Mouse (Mus musculus) megakaryocyte, adult 5-6 weeks (primary cell): ENCODE measurements around the gene Krt27. TPM values are rescaled to one million over a fixed set of nuclear protein-coding genes. Genes with fewer than 3 reads are reported as not detected.

Source experiments
- ATAC-seq: 2 replicates; pipeline ENCODE4 v1.8.0; 2016; ENCODE audit warnings: mild to moderate bottlenecking, inconsistent platforms; ENCODE audit not compliant: poor library complexity, severe bottlenecking
- total RNA-seq, 2 experiments: library from RNA; stranded (forward) in 1 of 2; stranded (reverse) in 1 of 2; fragments of 153-499, 151-499 nt in 1 of 2; fragments of 221-1000, 200-1000 nt in 1 of 2; gene quantifications; 2 replicates each; pipeline versions ENCODE4 v1.2.3 to v1.2.4; 2015 to 2017

Krt27 gene
- not detected in 2 replicates for total RNA-seq (2015)
- total RNA-seq (2017): not detected in 2 replicates

DNA sequence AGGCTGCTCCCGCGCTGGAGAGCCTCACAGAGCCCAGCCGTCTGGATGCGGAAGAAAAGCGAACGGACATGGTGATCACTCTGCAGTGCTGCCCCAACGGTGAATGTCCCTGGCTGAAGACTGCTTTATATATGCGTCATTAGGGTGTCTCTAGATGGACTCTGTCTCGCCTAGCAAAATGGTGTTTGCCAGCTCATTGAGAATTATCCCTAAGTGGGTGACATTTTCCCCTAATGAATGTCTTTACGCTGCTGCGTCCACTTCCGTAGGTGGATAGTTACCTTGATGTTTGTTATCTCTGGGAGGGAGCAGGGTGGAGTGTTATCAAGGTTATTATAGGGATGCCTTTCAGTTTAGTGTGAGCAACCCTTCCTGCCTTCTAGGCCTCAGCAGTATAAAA, at the start of gene Krt27:
Gene Krt27, minus strand, starts transcription at position 101 of the 400 bp plus-strand sequence.
- ATAC-seq: no peak

- no peak for ATAC-seq
Measured at GRCm38 (mm10) chr11:99399956-99400549, 49.1 kb upstream of the Krt27 start.

DNA sequence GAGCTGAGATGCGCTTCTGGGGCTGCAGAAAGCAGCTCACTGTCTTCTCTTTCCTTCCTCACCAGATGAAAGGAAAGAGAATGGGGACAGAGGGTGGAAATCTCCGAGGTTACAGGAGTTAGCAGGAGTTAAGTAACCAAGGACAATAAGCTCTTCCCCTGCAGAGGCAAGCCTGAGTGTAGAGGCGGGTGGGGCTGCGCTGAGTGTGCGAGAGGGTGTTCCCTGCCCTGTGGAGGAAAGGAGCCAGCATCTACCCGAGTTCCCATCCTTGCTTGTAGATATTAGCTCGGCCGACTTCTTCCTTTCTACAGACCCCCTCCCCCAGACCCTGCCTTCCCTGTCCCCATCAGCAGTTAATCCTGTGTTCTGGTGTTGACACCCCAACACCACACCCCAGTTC, 47.9 kb upstream of the Krt27 start:
- no peak for ATAC-seq

DNA sequence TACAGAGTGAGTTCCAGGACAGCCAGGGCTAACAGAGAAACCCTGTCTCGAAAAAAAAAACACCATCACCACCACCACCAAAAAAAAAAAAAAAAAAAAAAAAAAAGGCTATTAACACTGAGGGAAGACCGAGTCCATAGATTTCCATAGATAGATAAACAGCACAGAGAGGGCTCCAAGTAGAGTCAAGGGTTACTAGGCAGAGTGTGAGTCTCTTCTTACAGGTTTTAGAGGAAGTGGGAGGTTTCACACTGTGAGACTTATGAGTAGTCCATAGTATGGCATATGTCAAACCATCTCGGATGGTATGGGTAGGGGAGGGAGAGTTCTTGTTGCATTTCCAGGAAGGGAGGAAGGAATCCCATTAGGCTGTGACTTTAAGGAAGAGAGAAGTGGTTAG, 47.2 kb upstream of the Krt27 start:
- ATAC-seq: no peak

- no peak for ATAC-seq
Measured at GRCm38 (mm10) chr11:99396661-99397060, 45.8 kb upstream of the Krt27 start.

GRCm38 (mm10) chr11:99396034-99396433, 45.1 kb upstream of the Krt27 start:
- no peak for ATAC-seq

DNA sequence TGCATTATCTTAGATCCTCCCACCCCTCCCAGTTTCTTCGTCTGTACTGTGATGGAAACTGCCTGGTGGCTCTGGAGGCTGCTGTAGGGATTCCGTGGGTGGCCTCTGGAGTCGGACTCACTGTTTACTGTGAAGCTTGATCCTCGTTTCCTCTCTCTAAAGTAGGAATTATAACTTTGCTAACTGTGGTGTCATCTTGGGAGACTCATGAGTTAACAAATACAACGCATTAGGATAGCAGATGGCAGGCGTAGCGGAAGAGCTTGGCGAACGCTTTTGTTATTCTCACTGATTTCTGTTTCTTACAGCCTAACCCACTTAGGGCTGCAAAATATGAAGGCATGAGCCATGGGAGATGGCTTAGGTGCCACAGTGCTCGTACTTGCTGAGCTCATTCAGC, 41.6 kb upstream of the Krt27 start:
- no peak for ATAC-seq

GRCm38 (mm10) chr11:99391375-99391774, 40.5 kb upstream of the Krt27 start:
- no peak for ATAC-seq

DNA sequence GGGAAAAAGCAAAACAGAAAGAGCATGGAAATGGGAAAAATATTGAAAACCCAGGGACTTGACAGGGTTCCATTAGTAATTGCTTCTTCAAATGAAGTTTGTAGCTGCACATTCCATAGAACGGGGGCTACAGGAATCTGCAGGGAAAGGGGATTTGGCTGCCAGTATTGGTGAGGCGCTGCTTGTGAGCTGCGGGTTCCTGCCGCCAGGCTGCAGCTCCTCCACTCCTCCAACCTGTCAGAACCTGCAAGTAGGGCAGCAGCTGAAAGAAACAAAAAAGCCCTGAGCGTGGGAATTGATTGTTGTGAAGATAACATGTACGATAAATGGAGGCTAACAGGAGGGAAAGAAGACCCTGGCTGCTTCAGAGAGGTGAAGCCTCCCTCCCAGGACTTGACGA, 40.0 kb upstream of the Krt27 start:
- no peak for ATAC-seq

GRCm38 (mm10) chr11:99389264-99389663, 38.4 kb upstream of the Krt27 start, which contains the start of gene Krt10:
Krt10 (minus strand) TSS chr11:99389364.
- no peak for ATAC-seq

DNA sequence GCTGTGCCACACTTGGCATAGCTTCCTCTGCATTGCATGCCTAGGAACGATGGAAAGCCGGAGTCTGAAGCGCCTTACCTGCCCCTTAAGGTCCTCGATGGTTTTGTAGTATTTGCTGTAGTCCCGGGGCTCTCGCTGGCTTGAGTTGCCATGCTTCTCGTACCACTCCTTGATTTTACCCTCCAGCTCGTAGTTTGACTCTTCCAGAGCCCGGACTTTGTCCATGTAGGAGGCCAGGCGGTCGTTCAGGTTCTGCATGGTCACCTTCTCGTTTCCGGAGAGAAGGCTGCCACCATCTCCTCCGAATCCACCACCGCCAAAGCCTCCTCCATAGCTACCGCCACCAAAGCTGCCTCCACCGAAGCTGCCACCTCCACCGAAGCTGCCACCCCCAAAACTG, 37.8 kb upstream of the Krt27 start:
- ATAC-seq: no peak

DNA sequence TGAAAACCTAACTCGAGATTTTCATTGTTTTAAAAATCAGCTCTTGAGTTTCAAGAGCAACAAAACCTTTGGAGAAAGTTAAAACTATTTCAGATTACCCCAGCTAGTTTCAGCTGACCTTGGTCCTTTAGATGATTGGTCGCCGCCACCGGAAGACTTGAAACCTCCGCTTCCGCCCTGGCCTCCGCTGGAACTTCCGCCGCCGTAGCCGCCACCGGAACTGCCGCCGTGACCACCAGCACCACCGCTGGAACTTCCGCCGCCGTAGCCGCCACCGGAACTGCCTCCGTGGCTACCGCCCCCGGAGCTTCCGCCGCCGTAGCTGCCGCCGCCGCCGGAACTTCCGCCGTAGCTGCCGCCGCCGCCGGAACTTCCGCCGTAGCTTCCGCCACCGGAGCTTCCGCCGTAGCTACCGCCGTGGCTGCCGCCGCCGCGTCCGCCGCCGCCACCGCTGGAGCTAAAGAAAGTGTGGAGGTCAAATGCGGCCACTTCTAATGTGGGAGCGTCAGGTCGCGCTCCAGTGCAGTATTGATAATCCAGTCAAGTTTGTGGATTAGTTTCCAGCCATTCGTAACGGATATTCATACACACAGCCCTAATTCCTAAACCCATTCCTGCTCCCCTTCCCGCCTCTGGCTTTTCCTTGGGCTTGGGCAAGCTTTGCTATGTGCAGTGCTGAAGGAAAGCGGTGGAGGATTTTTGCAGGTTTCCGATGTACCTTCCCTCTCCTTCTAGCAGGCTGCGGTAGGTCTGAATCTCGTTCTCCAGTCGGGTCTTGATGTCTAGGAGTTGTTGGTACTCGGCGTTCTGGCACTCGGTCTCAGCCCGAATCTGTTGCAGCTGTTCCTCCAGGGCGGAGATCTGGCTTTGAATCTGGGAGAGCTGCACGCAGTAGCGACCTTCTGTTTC, 35.2 kb upstream of the Krt27 start:
- peak; percentile 99 for ATAC-seq

DNA sequence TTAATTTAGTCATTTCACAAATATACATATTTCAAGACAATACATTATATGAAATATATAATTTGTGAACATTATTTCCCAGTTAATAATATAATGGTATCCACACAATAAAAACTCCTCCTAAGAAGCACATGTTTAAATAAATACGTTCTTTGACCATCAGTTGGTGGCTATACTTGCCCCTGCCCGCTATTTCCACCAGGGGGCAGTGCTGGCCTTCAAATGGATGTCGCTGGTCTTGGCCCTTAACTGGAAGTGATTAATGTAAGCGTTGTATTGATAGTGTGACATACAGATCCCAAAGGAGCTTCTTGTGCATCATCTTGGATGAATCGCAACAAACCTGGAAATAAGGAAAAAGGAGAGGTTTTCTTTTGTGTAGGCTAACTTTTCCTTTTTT, 28.7 kb upstream of the Krt27 start:
- ATAC-seq: peak; percentile 79

GRCm38 (mm10) chr11:99374803-99375202, 23.9 kb upstream of the Krt27 start, which contains the start of gene Krt28:
Krt28 (minus strand) TSS chr11:99374903.
- ATAC-seq: no peak

DNA sequence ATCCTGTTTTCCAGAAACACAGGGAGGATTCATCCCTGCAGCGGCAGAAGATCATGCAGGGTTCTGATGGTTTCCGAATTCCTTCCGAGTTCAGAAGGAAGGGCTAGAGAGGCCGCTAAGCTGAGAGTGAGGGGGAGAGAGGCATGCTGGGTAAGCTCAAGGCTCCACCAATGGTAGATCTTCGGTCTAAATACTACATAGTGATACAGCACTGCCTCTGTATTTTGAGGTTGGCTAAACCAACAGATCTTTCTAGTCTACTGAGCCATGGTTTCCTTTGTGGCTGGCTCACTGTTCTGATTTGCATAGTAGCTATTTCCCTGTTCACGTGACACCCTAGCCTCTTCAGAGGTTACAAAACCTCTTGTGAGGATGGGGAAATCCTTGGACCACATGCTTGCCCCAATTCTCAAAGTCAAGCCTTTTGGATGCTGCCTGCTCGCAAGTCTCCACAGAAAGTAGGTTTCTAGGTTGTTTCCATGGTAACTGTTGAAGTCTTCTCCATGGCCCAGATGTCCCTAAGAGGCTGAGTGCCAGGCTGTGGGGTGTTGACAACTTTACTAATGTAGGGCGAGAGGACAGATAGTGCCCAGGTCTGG, 19.0 kb upstream of the Krt27 start:
- peak; percentile 33; the same call in 1 of the 2 replicates for ATAC-seq

GRCm38 (mm10) chr11:99369229-99369628, 18.3 kb upstream of the Krt27 start:
- ATAC-seq: no peak

GRCm38 (mm10) chr11:99366791-99367190, 15.9 kb upstream of the Krt27 start:
- ATAC-seq: no peak

DNA sequence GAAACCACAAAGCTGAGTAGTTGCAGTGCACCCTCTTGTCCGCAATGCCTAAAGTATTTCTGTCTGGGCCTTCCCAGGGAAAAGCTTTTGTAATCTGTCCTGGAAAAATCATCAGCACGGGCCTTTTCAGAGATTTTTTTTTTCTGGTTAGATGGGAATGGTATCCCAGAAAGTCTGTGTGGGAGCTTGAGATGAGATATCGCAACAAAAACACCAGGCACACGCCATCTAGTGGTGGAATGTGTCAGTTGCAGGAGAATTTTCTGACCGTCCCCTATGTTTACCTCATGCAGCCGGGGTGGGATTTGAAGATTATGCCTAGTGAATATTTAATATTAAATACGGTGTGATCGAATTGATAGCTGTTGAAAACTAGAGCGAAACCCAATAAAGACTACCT, 13.5 kb upstream of the Krt27 start:
- ATAC-seq: no peak

DNA sequence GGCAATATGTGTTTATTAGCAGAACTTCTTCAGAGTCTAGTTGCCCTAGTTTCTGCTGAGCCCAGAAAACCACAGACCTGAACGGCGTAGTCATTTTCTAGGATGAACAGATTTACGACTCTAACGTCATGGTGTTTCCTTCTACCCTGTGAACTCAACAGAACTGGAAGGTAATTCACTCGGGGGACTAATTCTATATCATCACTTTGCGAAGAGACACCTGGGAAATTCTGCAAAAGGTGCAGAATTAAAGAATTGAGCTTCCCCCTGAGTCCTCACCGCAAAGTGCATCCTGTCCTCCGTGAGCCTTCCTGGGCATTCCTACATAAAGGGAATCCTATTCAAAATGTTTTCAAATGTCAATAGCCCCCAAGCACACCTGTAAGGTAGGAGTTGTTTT, 10.5 kb upstream of the Krt27 start:
- ATAC-seq: no peak

DNA sequence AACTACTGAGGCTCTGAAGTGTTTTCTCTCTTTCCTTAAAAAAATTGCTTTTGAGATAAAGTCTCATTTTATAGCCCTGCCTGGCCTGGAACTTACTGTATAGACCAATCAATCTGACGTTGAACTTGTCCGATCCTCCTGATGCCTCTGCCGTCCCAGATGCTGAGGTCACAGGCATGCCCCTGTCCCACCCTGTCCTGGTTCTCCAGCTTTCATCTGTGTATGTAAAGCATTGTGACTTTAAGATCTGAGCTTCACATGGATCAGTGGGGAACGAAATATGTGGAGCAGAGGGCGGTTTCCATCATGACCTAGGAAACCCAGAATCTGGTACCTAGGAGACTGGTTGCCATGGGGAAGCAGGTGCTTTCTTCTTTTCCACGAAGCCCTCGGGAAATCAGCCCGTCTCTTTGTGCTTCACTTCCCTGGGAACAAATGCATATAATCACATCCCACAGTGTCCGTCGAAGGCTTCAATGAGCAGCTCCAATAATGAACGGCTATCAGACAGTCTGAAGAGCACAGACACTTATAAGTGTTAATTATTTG, 11.5 kb downstream of the Krt27 start:
- ATAC-seq: no peak

- no peak for ATAC-seq
Measured at GRCm38 (mm10) chr11:99337866-99338265, 13.0 kb downstream of the Krt27 start, which contains the start of gene Krt26. Krt26 (minus strand) TSS chr11:99337966.
